In genomic region chr14:47465468-47466175, GRCm38 (mm10) we compare ENCODE assay signal across 28 mouse cellular contexts. TPM values are rescaled to one million over a fixed set of nuclear protein-coding genes. Genes with fewer than 3 reads are reported as not detected.
DNase-seq lines count a peak whose midpoint lies in the region; ATAC-seq and TF ChIP-seq lines count a peak whose summit lies in the region.
"Had no signal": no experiment of that assay in that cellular context is flagged by ENCODE, and none has a peak within 500 bp of the region (broad histone marks: within the 10 kb centered on the region; RNA-seq: fewer than 3 reads in every experiment).

No protein-coding gene starts in this region.

- no peaks in the 10 kb centered on the region for H3K27me3 ChIP-seq in forebrain, postnatal 0 days (ENCODE audit: insufficient read depth, low read length)
- H3K27me3 ChIP-seq in forebrain, embryonic 15.5 days, result 0 out of 2 replicates have a peak, but pooled peaks cover 4% of the 10 kb centered on the region
- H3K27me3 ChIP-seq in liver, embryonic 14.5 days (ENCODE audit: control insufficient read depth, insufficient read depth, low read length), result no peaks in the 10 kb centered on the region; the same call in 1 of the 2 replicates
- peaks cover 29% of the 10 kb centered on the region for H3K27me3 ChIP-seq in liver, embryonic 12.5 days (replicated peaks)
- peaks cover 29% of the 10 kb centered on the region for H3K27me3 ChIP-seq in liver, embryonic 15.5 days
- H3K27me3 ChIP-seq: stomach, embryonic 15.5 days had no signal

- H3K36me3 ChIP-seq in forebrain, postnatal 0 days (ENCODE audit: insufficient read depth), result no peaks in the 10 kb centered on the region
- H3K36me3 ChIP-seq in forebrain, embryonic 15.5 days, result no peaks in the 10 kb centered on the region
- H3K36me3 ChIP-seq in liver, embryonic 14.5 days (replicated peaks; ENCODE audit: control insufficient read depth, insufficient read depth, low read depth), result no peaks in the 10 kb centered on the region
- no peaks in the 10 kb centered on the region for H3K36me3 ChIP-seq in liver, embryonic 12.5 days
- no peaks in the 10 kb centered on the region for H3K36me3 ChIP-seq in liver, embryonic 15.5 days (replicated peaks)
- H3K36me3 ChIP-seq: heart, embryonic 12.5 days; lung, embryonic 15.5 days; stomach, embryonic 15.5 days had no signal

- TF ChIP-seq EP300 in liver, embryonic 14.5 days (IDR thresholded peaks at IDR 0.05; ENCODE audit: low read depth), result no peak

- H3K27ac ChIP-seq in forebrain, postnatal 0 days (ENCODE audit: low read depth, low read length), result no peak overlapping the region
- no peak overlapping the region for H3K27ac ChIP-seq in forebrain, embryonic 15.5 days (replicated peaks)
- no peak overlapping the region for H3K27ac ChIP-seq in liver, embryonic 14.5 days
- H3K27ac ChIP-seq in liver, embryonic 12.5 days, result no peak overlapping the region
- H3K27ac ChIP-seq in liver, embryonic 15.5 days (replicated peaks), result no peak overlapping the region
- H3K27ac ChIP-seq: gastrocnemius, adult 2 months; hindbrain, embryonic 14.5 days; kidney, postnatal 0 days; lung, embryonic 15.5 days; stomach, embryonic 15.5 days had no signal

- no peak overlapping the region for H3K4me2 ChIP-seq in forebrain, postnatal 0 days (ENCODE audit: low read depth)
- no peak overlapping the region for H3K4me2 ChIP-seq in forebrain, embryonic 15.5 days (replicated peaks)
- no peak overlapping the region for H3K4me2 ChIP-seq in liver, embryonic 14.5 days (ENCODE audit: low read depth)
- no peak overlapping the region for H3K4me2 ChIP-seq in liver, embryonic 12.5 days
- H3K4me2 ChIP-seq in liver, embryonic 15.5 days, result no peak overlapping the region
- H3K4me2 ChIP-seq: heart, embryonic 12.5 days; hindbrain, embryonic 14.5 days; lung, embryonic 15.5 days; stomach, embryonic 15.5 days had no signal

- DNase-seq in forebrain, postnatal 0 days, result peak; percentile 59
- no peak for DNase-seq in liver, embryonic 14.5 days (ENCODE audit: low read depth in 3 of 3, low spot score in 3 of 3)
- DNase-seq in brain, embryonic 14.5 days (ENCODE audit: low read depth), result peak; percentile 59
- no peak for DNase-seq in heart, postnatal 4 days
- DNase-seq: adrenal gland, postnatal 25 days; cerebellum, adult 2 months; cerebellum, postnatal 14 days; gastrocnemius, adult 2 months; gastrocnemius, postnatal 36 days; heart, adult 18-20 months; kidney, adult 2 months; kidney, postnatal 4 days; layer of hippocampus, postnatal 36 days; left cerebral cortex, postnatal 4 days; midbrain, embryonic 14.5 days; right cerebral cortex, postnatal 25 days; thymus, adult 18-20 months; thymus, postnatal 36 days had no signal

- WGBS in forebrain, postnatal 0 days, result 40% methylated on average over 7 of the region's 7 CpGs
- WGBS in forebrain, embryonic 15.5 days, result 46% methylated on average over 7 of the region's 7 CpGs
- 32% methylated on average over 7 of the region's 7 CpGs for WGBS in liver, embryonic 14.5 days (ENCODE audit: insufficient replicate concordance)
- WGBS in liver, embryonic 12.5 days (ENCODE audit: insufficient replicate concordance), result 38% methylated on average over 7 of the region's 7 CpGs
- 38% methylated on average over 7 of the region's 7 CpGs for WGBS in liver, embryonic 15.5 days (ENCODE audit: insufficient replicate concordance)

- no peak for TF ChIP-seq POLR2A in brain, embryonic 14.5 days (IDR thresholded peaks at IDR 0.05; ENCODE audit: borderline replicate concordance, extremely low read depth, insufficient read depth, insufficient read length, poor library complexity, severe bottlenecking)

- ATAC-seq in forebrain, postnatal 0 days, result peak; percentile 70
- ATAC-seq in forebrain, embryonic 15.5 days (replicated peaks), result no peak; the same call in 1 of the 2 replicates
- ATAC-seq in liver, embryonic 14.5 days (ENCODE audit: insufficient read depth), result peak; percentile 33; the same call in 1 of the 2 replicates
- no peak for ATAC-seq in liver, embryonic 12.5 days
- ATAC-seq in liver, embryonic 15.5 days (ENCODE audit: insufficient read depth), result peak; percentile 33; the same call in 1 of the 2 replicates
- ATAC-seq: CD4-positive, CD25-positive, alpha-beta regulatory T cell, adult 4 months had no signal

- H3K9me3 ChIP-seq in forebrain, postnatal 0 days (ENCODE audit: low read length), result no peaks in the 10 kb centered on the region
- H3K9me3 ChIP-seq in forebrain, embryonic 15.5 days, result no peaks in the 10 kb centered on the region
- no peaks in the 10 kb centered on the region for H3K9me3 ChIP-seq in liver, embryonic 14.5 days (ENCODE audit: control insufficient read depth, low read length)
- H3K9me3 ChIP-seq in liver, embryonic 12.5 days (replicated peaks), result no peaks in the 10 kb centered on the region
- no peaks in the 10 kb centered on the region for H3K9me3 ChIP-seq in liver, embryonic 15.5 days (replicated peaks)
- H3K9me3 ChIP-seq: heart, embryonic 12.5 days; lung, embryonic 15.5 days; stomach, embryonic 15.5 days had no signal

- 0 out of 2 replicates have a peak, but pooled peaks cover 4% of the 10 kb centered on the region for H3K4me1 ChIP-seq in forebrain, postnatal 0 days (ENCODE audit: insufficient read depth)
- no peaks in the 10 kb centered on the region for H3K4me1 ChIP-seq in forebrain, embryonic 15.5 days
- peaks cover 0 to 8% of the 10 kb centered on the region in 2 experiments; a peak in 3 of 4 replicates for H3K4me1 ChIP-seq in liver, embryonic 14.5 days (replicated peaks; ENCODE audit: control insufficient read depth in 2 of 2, insufficient read depth in 2 of 2, low read length in 1 of 2)
- 0 out of 2 replicates have a peak, but pooled peaks cover 3% of the 10 kb centered on the region for H3K4me1 ChIP-seq in liver, embryonic 12.5 days
- peaks cover 14% of the 10 kb centered on the region for H3K4me1 ChIP-seq in liver, embryonic 15.5 days (replicated peaks)
- H3K4me1 ChIP-seq: heart, embryonic 12.5 days; lung, embryonic 15.5 days; stomach, embryonic 15.5 days had no signal

- no peak overlapping the region for H3K4me3 ChIP-seq in forebrain, postnatal 0 days (ENCODE audit: low read depth, low read length)
- H3K4me3 ChIP-seq in forebrain, embryonic 15.5 days, result no peak overlapping the region
- no peak overlapping the region for H3K4me3 ChIP-seq in liver, embryonic 14.5 days (ENCODE audit: insufficient read depth in 1 of 2, low read depth in 2 of 2, low read length in 2 of 2)
- no peak overlapping the region for H3K4me3 ChIP-seq in liver, embryonic 12.5 days
- no peak overlapping the region for H3K4me3 ChIP-seq in liver, embryonic 15.5 days (replicated peaks)
- H3K4me3 ChIP-seq: erythroblast, embryonic 14.5 days; gastrocnemius, adult 2 months; heart, embryonic 12.5 days; lung, embryonic 15.5 days; stomach, embryonic 15.5 days had no signal

- no peak overlapping the region for H3K9ac ChIP-seq in forebrain, postnatal 0 days
- H3K9ac ChIP-seq in forebrain, embryonic 15.5 days (replicated peaks), result no peak overlapping the region
- no peak overlapping the region for H3K9ac ChIP-seq in liver, embryonic 14.5 days (replicated peaks)
- no peak overlapping the region for H3K9ac ChIP-seq in liver, embryonic 12.5 days
- no peak overlapping the region for H3K9ac ChIP-seq in liver, embryonic 15.5 days
- H3K9ac ChIP-seq: heart, embryonic 12.5 days; hindbrain, embryonic 14.5 days; lung, embryonic 15.5 days; stomach, embryonic 15.5 days had no signal

- no peak for TF ChIP-seq CTCF in forebrain, postnatal 0 days (IDR thresholded peaks at IDR 0.05; ENCODE audit: low read depth)
- TF ChIP-seq CTCF in liver, embryonic 14.5 days (IDR thresholded peaks at IDR 0.05; ENCODE audit: low read depth), result no peak
- no peak for TF ChIP-seq CTCF in brain, embryonic 14.5 days (IDR thresholded peaks at IDR 0.05; ENCODE audit: borderline replicate concordance, extremely low read depth, insufficient read depth, insufficient read length)

RNA-seq across cellular contexts. Expression of gene Fbxo34, which starts 15.4 kb away (rescaled TPM):
- total RNA-seq in forebrain, postnatal 0 days (2014; rRNA removed), result 18.9 and 20.0 TPM in 2 replicates
- polyA plus RNA-seq in forebrain, postnatal 0 days (2015; fragmentation: Nextera tagmentation; extraction: Ambion mirVana), result 23.0 and 33.8 TPM in 2 replicates
- polyA plus RNA-seq in forebrain, embryonic 15.5 days (2015; fragmentation: Nextera tagmentation; extraction: Ambion mirVana), result 20.4 and 22.5 TPM in 2 replicates
- 20.2 and 24.4 TPM in 2 replicates for polyA plus RNA-seq in liver, embryonic 14.5 days (2012; rRNA removed)
- polyA plus RNA-seq in liver, embryonic 14.5 days (2014; fragmentation: Nextera tagmentation; extraction: Ambion mirVana), result 33.4 and 37.1 TPM in 2 replicates
- polyA plus RNA-seq in liver, embryonic 12.5 days (2016; fragmentation: Nextera tagmentation; extraction: Ambion mirVana), result 36.4 and 38.0 TPM in 2 replicates
- 20.1 and 23.4 TPM in 2 replicates for polyA plus RNA-seq in brain, embryonic 14.5 days (2012; rRNA removed)
- polyA plus RNA-seq in liver, embryonic 15.5 days (2015; fragmentation: Nextera tagmentation; extraction: Ambion mirVana), result 40.4 and 46.5 TPM in 2 replicates
- 10 to 100 TPM; 20.4 to 22.3 TPM for total RNA-seq in heart, postnatal 4 days (2021)

RNA-seq across cellular contexts. Expression of gene Dlgap5, which starts 47.4 kb away (rescaled TPM):
- total RNA-seq in forebrain, postnatal 0 days (2014; rRNA removed), result 2.3 and 9.4 TPM in 2 replicates
- polyA plus RNA-seq in forebrain, postnatal 0 days (2015; fragmentation: Nextera tagmentation; extraction: Ambion mirVana), result 2.9 and 3.3 TPM in 2 replicates
- polyA plus RNA-seq in forebrain, embryonic 15.5 days (2015; fragmentation: Nextera tagmentation; extraction: Ambion mirVana), result 17.7 and 22.4 TPM in 2 replicates
- polyA plus RNA-seq in liver, embryonic 14.5 days (2012; rRNA removed), result 35.3 and 42.5 TPM in 2 replicates
- polyA plus RNA-seq in liver, embryonic 14.5 days (2014; fragmentation: Nextera tagmentation; extraction: Ambion mirVana), result 46.2 and 51.4 TPM in 2 replicates
- polyA plus RNA-seq in liver, embryonic 12.5 days (2016; fragmentation: Nextera tagmentation; extraction: Ambion mirVana), result 68.0 and 73.9 TPM in 2 replicates
- polyA plus RNA-seq in brain, embryonic 14.5 days (2012; rRNA removed), result 11.5 and 16.3 TPM in 2 replicates
- polyA plus RNA-seq in liver, embryonic 15.5 days (2015; fragmentation: Nextera tagmentation; extraction: Ambion mirVana), result 50.8 and 51.3 TPM in 2 replicates
- total RNA-seq in heart, postnatal 4 days (2021), result 10 to 100 TPM; 26.5 to 35.0 TPM
- total RNA-seq: gastrocnemius, adult 2 months had no signal

Comparison
In these comparisons a context has a peak if more than half of its experiments do, and no peak if none do; other contexts are left out.
1. ATAC-seq: peak in forebrain, postnatal 0 days (single experiment), liver, embryonic 14.5 days (single experiment) and liver, embryonic 15.5 days (single experiment); none in forebrain, embryonic 15.5 days (single experiment) and liver, embryonic 12.5 days (single experiment).
2. DNase-seq: peak in forebrain, postnatal 0 days (single experiment) and brain, embryonic 14.5 days (single experiment); none in liver, embryonic 14.5 days (0 of 3) and heart, postnatal 4 days (single experiment).